Mouse (Mus musculus) adrenal gland, adult 18-20 months (tissue): ENCODE measurements around the gene Tmem176b. TPM values are rescaled to one million over a fixed set of nuclear protein-coding genes. Genes with fewer than 3 reads are reported as not detected.
A peak's percentile ranks its signal among the peaks of the same experiment; 100 is the strongest.
"Not testable (repeated sequence)": the region's sequence is repeated elsewhere in the genome, so short reads cannot be mapped to it uniquely, and the experiment has no call there.

ENCODE experiments used
- DNase-seq, 2 experiments: peaks; one replicate each; pipeline ENCODE4 v3.0.0; 2021 to 2022; ENCODE audit warnings: low spot score in 2 of 2
- total RNA-seq, 2 experiments: library from RNA; stranded (reverse); gene quantifications; 1 replicate in 1 of 2; 2 replicates in 1 of 2; pipeline ENCODE4 v1.2.3; 2021

Tmem176b gene
- total RNA-seq, 2 experiments from 2014 or later: 514 to 636 TPM

DNA sequence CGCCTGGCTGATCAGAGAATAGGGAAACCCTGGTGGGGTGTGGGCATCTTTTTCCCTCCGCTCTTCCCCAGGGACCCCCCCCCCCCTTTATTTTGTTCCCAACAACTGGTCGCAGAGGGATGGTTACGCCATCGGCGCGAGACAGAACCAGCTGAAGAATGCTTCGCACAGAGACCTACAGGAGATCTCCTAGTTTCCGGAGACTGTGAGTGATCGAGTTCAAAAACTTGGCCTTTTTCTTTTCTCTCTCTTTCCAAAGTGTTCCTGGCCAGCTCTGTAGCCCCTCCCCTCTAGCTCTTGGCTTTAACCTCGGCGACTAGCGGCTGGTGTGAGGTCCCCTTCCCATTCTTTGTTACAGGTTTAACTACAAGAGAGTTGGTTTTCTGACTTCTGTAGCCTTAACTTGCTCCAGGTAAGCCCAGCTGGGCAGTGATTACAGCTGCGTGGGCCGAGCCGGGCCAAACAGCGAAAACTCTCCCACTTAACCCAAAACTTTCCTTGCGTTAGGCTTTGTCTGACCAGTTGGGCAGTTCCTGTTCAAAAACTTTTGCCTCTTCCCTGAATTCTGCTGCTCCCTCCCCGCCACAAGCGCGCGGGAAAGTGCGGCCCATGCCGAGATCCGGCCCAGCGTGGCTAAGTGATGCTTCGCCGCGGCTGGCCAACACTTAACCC is 10.7 kb upstream of the Tmem176b start:
- peak in 1 of 2 experiments; percentile 48 for DNase-seq

DNA sequence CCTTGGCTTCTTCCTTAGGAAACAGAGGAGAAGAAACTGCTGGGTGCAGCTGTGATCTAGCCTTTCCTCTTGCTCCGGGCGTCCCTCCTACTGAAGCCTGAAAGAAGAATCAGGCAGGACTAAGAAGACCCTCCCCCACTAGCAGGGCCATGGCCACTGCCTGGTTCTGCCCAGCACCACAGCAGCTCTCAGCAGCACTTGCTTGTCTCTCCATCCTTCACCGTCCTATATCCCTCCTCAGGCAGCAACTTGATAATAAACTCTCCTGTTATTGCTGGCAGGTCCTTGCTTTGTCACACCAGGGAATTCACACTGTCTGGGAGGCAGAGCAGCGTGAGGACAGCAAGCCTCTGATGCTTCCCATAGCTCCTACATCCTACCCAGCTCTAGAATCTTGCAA is 3.8 kb upstream of the Tmem176b start:
- no peak for DNase-seq

DNA sequence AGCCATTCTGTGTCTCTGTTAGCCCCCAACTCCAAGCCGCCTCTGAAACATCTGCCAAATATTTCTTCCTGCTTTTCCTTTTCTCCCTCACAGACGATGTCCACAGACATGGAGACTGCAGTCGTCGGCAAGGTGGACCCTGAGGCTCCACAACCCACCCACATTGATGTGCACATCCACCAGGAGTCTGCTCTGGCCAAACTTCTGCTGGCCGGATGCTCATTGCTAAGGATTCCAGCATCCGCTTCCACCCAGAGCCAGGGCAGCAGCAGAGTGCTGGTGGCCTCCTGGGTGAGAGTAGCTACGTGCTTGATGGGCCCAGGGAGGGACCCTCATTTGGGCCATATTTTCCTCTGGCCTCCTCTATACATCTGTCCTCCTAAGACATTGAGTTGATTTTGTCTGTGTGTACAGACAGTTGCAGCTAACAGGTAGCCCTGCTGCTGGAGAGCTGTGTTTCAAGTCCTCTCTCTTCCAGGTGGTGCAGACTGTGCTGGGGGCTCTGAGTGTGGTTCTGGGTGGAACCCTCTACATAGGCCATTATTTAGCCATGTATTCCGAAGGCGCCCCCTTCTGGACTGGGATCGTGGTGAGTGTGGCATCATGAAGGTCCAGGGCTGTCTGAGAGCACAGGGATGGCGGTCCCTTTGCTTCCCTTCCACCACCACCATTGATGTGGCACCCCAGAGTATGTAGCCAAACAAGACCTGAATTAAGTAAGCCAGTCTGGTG is 981 bp upstream of the Tmem176b start:
- peak; percentile 66 to 71 for DNase-seq

DNA sequence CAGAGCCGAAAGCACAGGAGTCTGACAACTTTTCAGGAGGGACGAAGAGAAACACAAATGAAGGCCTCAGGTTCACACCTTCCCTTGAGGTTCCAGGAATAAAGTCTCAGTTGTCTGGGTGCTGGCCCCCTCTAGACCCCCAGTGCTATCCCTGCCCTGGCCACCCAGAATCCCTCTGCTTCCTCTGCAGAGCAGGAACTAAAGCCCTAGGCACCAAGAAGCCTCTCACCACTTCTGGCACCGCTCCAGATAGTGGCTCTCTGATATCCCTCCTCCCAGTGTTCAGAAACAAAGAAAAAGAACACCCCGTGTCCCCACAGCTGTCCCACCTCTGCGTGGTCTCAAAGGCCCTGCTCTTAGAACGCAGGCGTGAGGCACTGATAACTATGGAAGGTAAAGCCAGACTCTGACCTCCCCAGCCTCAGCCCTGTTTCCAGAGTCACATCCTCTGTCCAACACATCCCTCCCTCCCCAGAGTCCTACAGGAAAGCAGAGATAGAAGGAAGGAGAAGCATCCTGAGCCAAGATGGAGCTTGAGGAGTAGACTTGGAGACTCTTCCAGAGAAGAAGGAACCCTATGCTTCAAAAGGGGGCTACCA is 826 bp downstream of the Tmem176b start, which contains the start of gene Tmem176a:
TSS of gene Tmem176a (plus strand) at position 549 of the 599 bp plus-strand sequence.
- DNase-seq: peak; percentile 56 to 61

DNA sequence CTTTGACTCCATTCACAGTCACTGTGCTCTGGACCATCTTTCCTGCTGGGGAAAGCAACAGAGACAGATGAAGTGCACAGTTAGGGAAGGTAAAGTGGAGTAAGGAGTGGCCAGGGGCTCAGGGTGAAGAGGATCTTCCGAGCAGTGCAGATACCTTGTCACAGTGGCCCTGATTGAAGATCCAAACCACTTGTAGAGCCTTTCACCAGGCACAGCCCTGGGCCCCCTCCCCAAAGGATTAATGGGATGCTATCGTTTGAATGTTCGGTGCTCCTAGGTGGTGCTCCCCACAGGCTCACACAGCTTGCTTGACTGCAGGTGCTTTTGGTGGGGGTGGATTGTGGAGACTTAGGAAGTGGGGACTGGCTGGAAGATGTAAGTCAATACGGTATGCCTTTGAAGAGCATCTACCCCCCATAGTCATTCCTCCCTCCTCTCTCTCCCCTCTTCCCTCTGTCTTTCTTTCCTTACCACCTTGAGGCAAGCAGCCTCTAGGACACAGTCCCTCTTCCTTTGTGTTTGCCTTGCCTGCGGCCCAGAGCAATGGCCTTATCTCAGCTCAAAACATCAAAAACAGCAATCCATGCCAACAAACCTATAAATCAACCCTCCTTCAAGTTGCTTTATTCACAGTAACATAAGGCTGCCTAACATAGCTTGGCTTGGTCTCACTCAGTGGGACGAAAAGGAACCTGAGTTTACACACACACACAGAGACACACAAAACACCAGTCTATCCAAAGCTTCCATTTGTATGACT is 2.8 kb downstream of the Tmem176b start:
- DNase-seq: no peak

DNA sequence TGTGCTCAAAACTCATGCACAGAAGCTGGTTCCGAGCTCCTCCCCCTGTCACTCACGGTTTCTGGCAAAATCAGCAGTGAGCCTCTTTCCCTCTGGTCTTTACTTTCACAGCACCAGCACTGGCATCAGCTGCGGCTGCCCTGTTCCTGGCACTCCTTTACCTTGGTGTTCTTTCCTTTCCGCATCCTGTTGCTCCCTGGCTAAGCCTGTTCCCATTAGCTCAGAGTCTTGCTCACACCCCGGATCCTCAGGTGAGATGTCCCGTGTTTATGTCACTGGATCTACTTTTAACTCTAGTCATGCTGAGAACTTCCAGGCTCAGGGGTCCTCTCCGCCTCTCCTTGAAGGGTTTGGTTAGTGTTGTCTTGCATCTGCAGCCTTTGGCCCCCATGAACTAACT is 3.8 kb downstream of the Tmem176b start:
- DNase-seq: peak in 1 of 2 experiments; percentile 20

DNA sequence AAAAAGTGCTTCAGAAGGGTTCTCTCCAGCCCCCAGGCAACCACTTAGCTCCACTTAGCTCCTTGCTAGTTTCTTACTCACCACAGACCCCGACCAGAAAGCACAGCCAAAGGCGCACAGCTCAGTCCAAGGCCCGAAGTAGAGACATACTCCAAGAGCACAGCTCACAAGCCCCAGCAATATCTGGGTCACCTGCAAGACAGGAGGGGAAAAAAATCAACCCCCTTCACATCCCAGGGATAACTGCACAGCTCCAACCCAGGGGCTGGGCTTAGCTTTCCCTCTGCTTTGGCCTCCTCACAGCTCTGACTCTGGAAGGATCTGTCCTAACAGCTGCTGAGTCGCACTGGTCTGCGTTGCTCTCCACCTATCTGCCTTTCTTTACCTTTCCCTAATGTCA is 5.2 kb downstream of the Tmem176b start:
- no peak for DNase-seq

DNA sequence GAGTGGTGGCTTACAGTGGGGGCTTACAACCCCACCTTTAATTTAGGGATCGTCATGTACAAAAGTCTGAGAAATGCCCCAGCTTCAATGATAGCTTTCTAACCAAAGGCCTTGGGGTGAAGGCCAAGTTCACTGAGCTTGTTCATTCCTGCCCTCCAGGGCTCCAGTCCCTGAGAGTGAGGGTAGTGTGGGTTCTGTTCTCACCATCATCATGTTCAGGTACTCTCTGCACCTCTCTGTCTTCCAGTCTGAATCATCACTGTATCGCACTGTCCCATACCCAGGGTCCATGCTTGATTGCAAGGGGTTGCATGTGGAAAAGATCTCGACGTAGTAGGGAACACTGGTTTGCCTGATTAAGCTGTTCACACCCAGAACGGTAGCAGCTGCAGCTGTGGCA is 6.1 kb downstream of the Tmem176b start:
- DNase-seq: no peak

DNA sequence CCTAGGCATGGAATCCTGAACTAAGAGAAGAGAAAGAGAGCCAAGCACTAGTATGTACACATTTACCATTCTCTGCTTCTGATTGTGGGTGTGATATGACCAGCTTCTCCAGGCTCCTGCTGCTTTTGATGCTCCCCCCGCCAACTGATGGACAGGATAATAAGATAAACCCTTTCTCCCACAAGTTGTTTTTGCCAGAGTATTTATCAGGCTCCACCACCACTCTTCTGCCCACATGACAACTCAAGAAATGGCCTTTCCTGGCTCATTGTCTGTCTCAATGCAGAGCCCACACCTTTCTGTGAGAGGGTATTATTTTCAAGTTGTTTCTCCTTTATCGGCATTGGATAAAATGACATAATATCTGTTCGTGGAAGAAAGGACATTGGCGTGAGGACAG is 7.8 kb downstream of the Tmem176b start:
- no peak for DNase-seq

DNA sequence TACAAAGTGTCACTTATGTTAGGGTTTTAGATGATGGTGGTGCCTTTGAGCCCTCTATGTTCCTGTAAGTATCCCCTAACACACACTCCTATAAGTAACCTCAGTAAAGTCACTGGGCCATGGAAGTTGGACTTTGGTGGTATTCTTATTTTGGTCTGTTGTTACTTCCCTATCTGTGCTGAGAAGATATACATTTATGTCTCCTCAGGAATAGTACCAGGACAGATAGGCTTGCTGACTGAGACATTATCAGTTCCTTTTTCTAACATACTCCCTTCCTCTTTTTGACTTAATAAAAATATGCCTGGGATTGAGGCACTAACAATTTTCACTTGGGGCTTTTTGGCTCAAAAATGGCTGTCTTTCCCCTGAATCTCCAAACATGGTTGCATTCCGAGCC is 8.9 kb downstream of the Tmem176b start:
- no peak for DNase-seq

DNA sequence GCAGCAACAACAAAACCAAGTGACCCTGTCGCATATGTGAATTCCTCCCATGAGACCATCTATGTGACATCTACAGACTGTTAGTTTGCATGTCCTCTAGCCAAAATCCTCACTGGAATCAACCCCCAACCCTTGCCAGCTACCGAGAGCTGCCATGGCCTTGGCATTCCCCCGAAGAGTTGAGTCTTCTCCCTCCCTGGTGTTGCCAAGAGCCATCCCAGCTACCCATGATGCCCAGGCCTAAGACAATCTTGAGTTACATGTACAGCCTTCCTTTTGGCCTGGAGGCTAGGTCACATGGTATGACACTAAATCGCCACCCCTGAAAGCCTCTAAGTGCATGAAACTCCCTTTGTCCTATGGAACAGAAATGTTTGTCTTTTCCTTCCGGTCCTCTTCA is 10.2 kb downstream of the Tmem176b start:
- DNase-seq: no peak

DNA sequence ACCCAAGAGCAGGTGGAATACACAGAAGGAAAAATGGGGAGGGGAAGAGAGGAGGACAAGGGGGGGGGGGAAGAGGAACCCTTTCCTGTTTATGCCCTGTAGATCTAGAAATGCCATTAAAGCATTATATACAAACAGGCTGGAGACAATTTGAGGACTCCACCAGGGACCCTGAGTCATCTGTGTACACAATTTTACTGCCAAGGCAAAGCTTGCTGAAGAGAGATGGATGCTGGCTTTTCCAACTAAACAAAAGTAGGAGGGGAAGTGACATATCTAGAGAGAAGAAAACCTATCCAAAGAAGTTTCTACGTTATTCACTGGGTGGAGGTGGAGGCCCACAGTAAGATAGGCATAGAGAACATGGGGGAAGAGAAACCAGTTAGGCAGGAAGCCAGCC is 11.1 kb downstream of the Tmem176b start:
- no peak for DNase-seq

DNA sequence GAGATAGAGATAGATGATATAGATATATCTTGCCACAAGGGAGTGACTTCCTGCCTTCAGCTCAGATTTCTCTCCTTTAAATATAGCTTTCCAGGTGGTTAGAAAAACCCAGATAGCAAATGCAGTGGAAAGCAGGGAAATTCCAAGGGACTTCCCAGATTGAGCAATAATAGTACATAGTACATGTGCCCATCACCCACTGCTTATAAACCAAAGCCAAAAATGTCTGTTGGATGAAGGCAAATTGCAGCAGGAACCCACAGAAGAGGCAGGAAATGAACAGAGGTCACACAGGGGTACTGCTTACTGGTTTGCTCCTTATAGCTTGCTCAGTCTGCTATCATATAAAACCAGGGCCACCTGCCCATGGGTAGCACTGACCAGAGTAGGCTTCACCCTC is 11.6 kb downstream of the Tmem176b start:
- no peak for DNase-seq

DNA sequence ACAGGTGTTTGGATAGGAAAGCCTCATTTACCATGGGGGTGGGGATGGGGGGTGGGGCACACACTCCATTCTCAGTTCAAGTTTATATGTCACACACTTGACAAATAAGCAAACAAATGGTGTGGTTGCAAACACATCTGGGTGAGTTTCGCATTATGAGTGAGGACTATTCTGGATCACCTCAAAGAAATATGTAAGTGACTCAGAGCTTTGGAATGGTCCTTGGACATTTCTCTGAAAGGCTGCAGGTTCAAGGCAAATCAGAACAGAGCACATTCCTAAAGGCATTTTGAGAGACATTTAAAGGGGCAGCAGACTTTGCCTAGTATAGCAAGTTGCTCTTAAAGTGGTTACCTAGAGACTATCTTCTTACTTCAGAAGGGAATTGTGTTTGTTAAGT is 12.3 kb downstream of the Tmem176b start:
- DNase-seq: no peak

DNA sequence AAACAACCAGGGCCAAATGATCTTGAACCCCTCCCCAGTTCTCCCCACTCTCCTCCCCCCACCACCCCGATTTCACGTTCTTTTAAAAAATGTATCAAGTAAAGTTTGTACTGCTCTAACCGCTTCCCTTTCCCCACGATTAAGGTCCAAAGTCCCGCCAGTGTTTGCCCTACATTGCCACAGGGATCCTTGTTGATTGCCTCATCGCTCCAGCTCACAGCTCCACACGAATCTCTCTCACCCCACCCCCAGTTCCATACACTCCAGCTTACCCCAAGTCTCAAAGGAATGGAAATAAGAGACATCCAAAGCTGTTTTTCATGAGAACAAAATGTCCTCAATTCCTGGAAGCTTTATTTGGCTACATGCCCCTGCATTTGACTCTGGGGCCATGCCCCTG is 16.3 kb downstream of the Tmem176b start:
- no peak for DNase-seq

DNA sequence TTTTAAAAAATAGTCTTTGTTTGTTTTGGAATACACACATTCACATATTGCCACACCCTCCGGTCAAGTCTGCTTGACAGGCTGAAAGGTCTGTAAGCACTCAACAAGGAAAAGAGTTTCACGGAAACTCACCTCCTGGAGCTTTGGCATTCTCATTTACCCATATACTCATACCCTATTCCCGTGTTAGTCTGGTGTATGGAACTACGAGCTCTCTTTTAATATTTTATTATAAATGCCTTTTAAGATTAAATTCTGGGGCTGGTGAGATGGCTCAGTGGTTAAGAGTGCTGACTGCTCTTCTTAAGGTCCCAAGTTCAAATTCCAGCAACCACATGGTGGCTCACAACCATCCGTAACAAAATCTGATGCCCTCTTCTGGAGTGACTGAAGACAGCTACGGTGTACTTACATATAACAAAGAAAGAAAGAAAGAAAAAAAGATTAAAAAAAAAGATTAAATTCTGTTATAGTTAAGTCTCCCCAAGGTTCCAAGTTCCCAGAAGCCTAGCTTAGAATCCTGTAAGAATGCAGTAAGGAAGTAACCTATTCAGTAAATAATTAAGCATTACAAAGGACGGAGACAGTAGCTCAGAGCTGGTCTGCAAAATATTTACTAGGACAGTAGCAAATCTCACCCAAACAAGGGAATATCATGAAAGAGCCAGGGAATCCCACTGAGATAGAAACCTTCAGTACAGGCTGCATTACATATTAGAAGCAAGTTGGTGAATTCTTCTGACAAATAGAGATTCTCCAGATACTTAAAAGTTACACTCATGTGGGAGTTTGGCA is 19.1 kb downstream of the Tmem176b start:
- not testable (repeated sequence) for DNase-seq

DNA sequence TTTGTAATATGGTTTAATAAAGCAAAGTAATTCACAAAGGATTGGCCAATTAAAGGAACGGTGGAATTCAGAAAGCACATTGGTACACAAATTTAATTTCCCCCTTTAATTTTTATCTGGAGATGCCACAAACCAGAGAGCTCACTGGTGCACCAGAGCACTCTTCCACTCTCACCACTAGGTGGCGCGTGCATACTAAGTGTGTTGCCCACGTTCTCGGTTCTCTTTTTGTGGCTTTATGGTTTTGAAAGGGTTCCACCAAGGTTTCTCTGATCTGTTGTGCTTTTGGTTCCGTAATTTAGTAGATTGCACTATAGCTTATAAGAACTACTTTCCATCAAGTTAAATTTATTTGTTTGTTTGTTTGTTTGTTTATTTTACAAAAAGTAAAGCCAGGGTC is 23.5 kb downstream of the Tmem176b start:
- peak; percentile 66 to 76 for DNase-seq

DNA sequence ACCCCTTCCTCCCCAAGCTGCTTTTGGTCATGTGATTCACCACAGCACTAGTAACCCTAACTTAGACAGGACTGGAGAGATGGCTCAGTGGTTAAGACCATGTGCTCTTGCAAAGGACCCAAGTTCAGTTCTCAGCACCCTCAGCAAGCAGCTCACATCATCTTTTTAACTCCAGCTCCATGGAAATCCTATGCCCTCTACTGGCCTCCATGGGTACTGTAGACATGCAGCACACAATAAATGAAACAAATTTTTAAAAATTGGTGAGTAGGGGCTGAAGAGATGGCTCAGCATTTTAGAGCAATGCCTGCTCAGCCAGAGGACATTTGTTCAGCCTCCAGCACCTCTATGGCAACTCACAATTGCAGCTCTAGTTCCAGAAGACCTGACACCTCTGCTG is 26.3 kb downstream of the Tmem176b start:
- no peak for DNase-seq

DNA sequence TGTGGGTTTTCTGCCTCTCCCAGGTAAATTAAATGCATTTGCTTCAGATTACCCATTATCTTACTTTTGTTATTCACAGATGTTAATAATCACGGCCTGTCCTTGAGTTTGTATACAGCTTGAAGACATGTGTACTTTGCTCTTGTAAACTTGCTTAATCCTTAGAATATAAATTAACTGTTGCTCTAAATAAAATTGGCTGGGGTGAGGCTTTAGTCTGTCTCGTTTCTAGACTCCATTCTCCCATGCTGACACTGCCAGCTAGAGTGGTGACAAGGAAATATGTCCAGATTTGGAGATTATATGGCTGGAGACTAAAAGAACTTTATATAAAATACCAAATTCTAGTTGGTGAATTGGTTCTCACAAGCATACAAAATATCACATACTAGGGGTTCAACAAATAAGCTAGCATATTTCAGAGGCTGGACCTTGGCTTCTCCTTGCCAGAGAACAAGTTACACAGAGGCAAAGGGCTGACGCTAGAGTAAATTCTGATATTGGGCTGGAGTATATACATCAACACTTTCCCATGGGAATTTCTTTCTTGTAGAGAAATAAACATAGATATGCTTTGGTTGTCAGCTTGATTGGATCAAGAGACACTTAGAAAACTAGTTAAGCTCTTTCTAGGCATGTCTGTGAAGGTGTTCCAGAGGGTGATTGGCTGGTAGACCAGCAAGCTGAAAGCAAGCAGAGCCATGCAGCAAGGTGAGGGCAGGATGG is 31.6 kb downstream of the Tmem176b start:
- DNase-seq: no peak

DNA sequence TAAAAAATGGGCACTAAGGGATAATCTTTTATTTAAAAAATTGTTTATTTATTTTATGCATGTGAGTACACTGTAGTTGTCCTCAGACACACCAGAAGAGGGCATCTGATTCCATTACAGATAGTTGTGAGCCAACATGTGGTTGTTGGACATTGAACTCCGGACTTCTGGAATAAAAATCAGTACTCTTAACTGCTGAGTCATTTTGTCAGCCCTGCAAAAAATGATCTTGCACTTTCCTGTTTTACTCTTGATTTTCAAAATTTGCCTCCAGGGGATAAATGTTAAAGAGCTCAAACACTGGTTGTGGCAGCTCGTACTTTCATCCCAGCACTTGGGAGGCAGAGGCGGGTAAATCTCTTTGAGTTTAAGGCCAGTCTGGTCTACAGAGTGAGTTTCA is 34.5 kb downstream of the Tmem176b start:
- no peak for DNase-seq
